Mouse (Mus musculus): Measurements from ENCODE around the gene Zcchc18. TPM values are rescaled to one million over a fixed set of nuclear protein-coding genes. Genes with fewer than 3 reads are reported as not detected.

Zcchc18 gene
- polyA plus RNA-seq, 1 experiment from 2014 or later = 553 TPM

- peak overlapping the region; percentile 93 for H3K27ac ChIP-seq (ENCODE audit: low read length)
- WGBS = 16% methylated on average over 19 of the region's 19 CpGs
- no peaks in the 10 kb centered on the region for H3K36me3 ChIP-seq (ENCODE audit: control insufficient read depth, insufficient read depth, low read length)
- H3K9me3 ChIP-seq (replicated peaks; ENCODE audit: control insufficient read depth, low read length, poor library complexity, severe bottlenecking) = no peaks in the 10 kb centered on the region
- peak overlapping the region; percentile 47 for H3K4me2 ChIP-seq (ENCODE audit: low read length)
- peak overlapping the region; percentile 53 for H3K4me3 ChIP-seq (ENCODE audit: low read depth, low read length)
- H3K4me1 ChIP-seq (ENCODE audit: control insufficient read depth, insufficient read depth, low read length) = peaks cover 18% of the 10 kb centered on the region
- peak; percentile 73 for ATAC-seq
- H3K27me3 ChIP-seq (ENCODE audit: control insufficient read depth, insufficient read depth, low read depth, low read length) = no peaks in the 10 kb centered on the region
- peak overlapping the region; percentile 54 for H3K9ac ChIP-seq (ENCODE audit: low read depth, low read length)
These were observed 577 bp upstream of the Zcchc18 start for GRCm38 (mm10) chrX:136992191-136992965.

GRCm38 (mm10) chrX:136993641-136994040 is 686 bp downstream of the Zcchc18 start:
- WGBS = 25% methylated on average over 13 of the region's 14 CpGs
- Histone ChIP-seq H3K27me3 (ENCODE audit: control insufficient read depth, insufficient read depth, low read depth, low read length) (no peaks in the 10 kb centered on the region), H3K36me3 (ENCODE audit: control insufficient read depth, insufficient read depth, low read length) (no peaks in the 10 kb centered on the region), H3K4me2 (ENCODE audit: low read length) (peak overlapping the region; percentile 61), H3K4me1 (ENCODE audit: control insufficient read depth, insufficient read depth, low read length) (peaks cover 18% of the 10 kb centered on the region), H3K9me3 (replicated peaks; ENCODE audit: control insufficient read depth, low read length, poor library complexity, severe bottlenecking) (no peaks in the 10 kb centered on the region), H3K27ac (ENCODE audit: low read length) (peak overlapping the region; percentile 93), H3K4me3 (ENCODE audit: low read depth, low read length) (peak overlapping the region; percentile 53), H3K9ac (ENCODE audit: low read depth, low read length) (peak overlapping the region; percentile 70)
- peak; percentile 26; the same call in 1 of the 2 replicates for ATAC-seq

GRCm38 (mm10) chrX:136996256-136996655 is 3.3 kb downstream of the Zcchc18 start:
- WGBS = 78% methylated on average over 2 of the region's 2 CpGs
- no peak for ATAC-seq

GRCm38 (mm10) chrX:137015099-137015709 is 22.2 kb downstream of the Zcchc18 start:
- no peaks in the 10 kb centered on the region for H3K27me3 ChIP-seq (ENCODE audit: control insufficient read depth, insufficient read depth, low read depth, low read length)
- H3K36me3 ChIP-seq (ENCODE audit: control insufficient read depth, insufficient read depth, low read length) = no peaks in the 10 kb centered on the region
- H3K4me3 ChIP-seq (ENCODE audit: low read depth, low read length) = no peak overlapping the region
- H3K9ac ChIP-seq (ENCODE audit: low read depth, low read length) = no peak overlapping the region
- no peak overlapping the region for H3K4me2 ChIP-seq (ENCODE audit: low read length)
- H3K9me3 ChIP-seq (replicated peaks; ENCODE audit: control insufficient read depth, low read length, poor library complexity, severe bottlenecking) = no peaks in the 10 kb centered on the region
- ATAC-seq = 0 out of 2 replicates have a peak, but pooled peaks have one; percentile 62
- 46% methylated on average over 6 of the region's 6 CpGs for WGBS
- H3K4me1 ChIP-seq (ENCODE audit: control insufficient read depth, insufficient read depth, low read length) = no peaks in the 10 kb centered on the region
- no peak overlapping the region for H3K27ac ChIP-seq (ENCODE audit: low read length)

More at GRCm38 (mm10) chrX:136996256-136996655, 3.3 kb downstream of the Zcchc18 start:
- H3K36me3 ChIP-seq (ENCODE audit: control insufficient read depth, insufficient read depth, low read length) = no peaks in the 10 kb centered on the region
- no peak overlapping the region for H3K4me2 ChIP-seq (ENCODE audit: low read length)
- no peak overlapping the region for H3K4me3 ChIP-seq (ENCODE audit: low read depth, low read length)
- H3K27ac ChIP-seq (ENCODE audit: low read length) = no peak overlapping the region
- H3K9ac ChIP-seq (ENCODE audit: low read depth, low read length) = no peak overlapping the region
- H3K27me3 ChIP-seq (ENCODE audit: control insufficient read depth, insufficient read depth, low read depth, low read length) = no peaks in the 10 kb centered on the region
- H3K4me1 ChIP-seq (ENCODE audit: control insufficient read depth, insufficient read depth, low read length) = peaks cover 14% of the 10 kb centered on the region
- H3K9me3 ChIP-seq (replicated peaks; ENCODE audit: control insufficient read depth, low read length, poor library complexity, severe bottlenecking) = no peaks in the 10 kb centered on the region

GRCm38 (mm10) chrX:137017668-137018067 is 24.7 kb downstream of the Zcchc18 start:
- Histone ChIP-seq H3K27ac (ENCODE audit: low read length) (no peak overlapping the region), H3K9me3 (replicated peaks; ENCODE audit: control insufficient read depth, low read length, poor library complexity, severe bottlenecking) (no peaks in the 10 kb centered on the region), H3K27me3 (ENCODE audit: control insufficient read depth, insufficient read depth, low read depth, low read length) (no peaks in the 10 kb centered on the region), H3K4me3 (ENCODE audit: low read depth, low read length) (no peak overlapping the region), H3K9ac (ENCODE audit: low read depth, low read length) (no peak overlapping the region), H3K4me2 (ENCODE audit: low read length) (no peak overlapping the region), H3K4me1 (ENCODE audit: control insufficient read depth, insufficient read depth, low read length) (no peaks in the 10 kb centered on the region), H3K36me3 (ENCODE audit: control insufficient read depth, insufficient read depth, low read length) (no peaks in the 10 kb centered on the region)
- 80% methylated on average over 1 of the region's 1 CpGs for WGBS
- ATAC-seq = no peak

GRCm38 (mm10) chrX:137019310-137019709 is 26.4 kb downstream of the Zcchc18 start:
- Histone ChIP-seq H3K9ac (ENCODE audit: low read depth, low read length) (no peak overlapping the region), H3K27me3 (ENCODE audit: control insufficient read depth, insufficient read depth, low read depth, low read length) (no peaks in the 10 kb centered on the region), H3K4me2 (ENCODE audit: low read length) (no peak overlapping the region), H3K36me3 (ENCODE audit: control insufficient read depth, insufficient read depth, low read length) (no peaks in the 10 kb centered on the region), H3K9me3 (replicated peaks; ENCODE audit: control insufficient read depth, low read length, poor library complexity, severe bottlenecking) (no peaks in the 10 kb centered on the region), H3K4me1 (ENCODE audit: control insufficient read depth, insufficient read depth, low read length) (no peaks in the 10 kb centered on the region), H3K4me3 (ENCODE audit: low read depth, low read length) (no peak overlapping the region), H3K27ac (ENCODE audit: low read length) (no peak overlapping the region)
- ATAC-seq = peak; percentile 77
- WGBS = 13% methylated on average over 1 of the region's 1 CpGs

GRCm38 (mm10) chrX:137030916-137031315 is 38.0 kb downstream of the Zcchc18 start:
- no peaks in the 10 kb centered on the region for H3K9me3 ChIP-seq (replicated peaks; ENCODE audit: control insufficient read depth, low read length, poor library complexity, severe bottlenecking)
- no peaks in the 10 kb centered on the region for H3K36me3 ChIP-seq (ENCODE audit: control insufficient read depth, insufficient read depth, low read length)
- no peaks in the 10 kb centered on the region for H3K4me1 ChIP-seq (ENCODE audit: control insufficient read depth, insufficient read depth, low read length)
- H3K4me3 ChIP-seq (ENCODE audit: low read depth, low read length) = no peak overlapping the region
- H3K9ac ChIP-seq (ENCODE audit: low read depth, low read length) = no peak overlapping the region
- no peaks in the 10 kb centered on the region for H3K27me3 ChIP-seq (ENCODE audit: control insufficient read depth, insufficient read depth, low read depth, low read length)
- H3K27ac ChIP-seq (ENCODE audit: low read length) = no peak overlapping the region
- 97% methylated on average over 8 of the region's 8 CpGs for WGBS
- H3K4me2 ChIP-seq (ENCODE audit: low read length) = no peak overlapping the region
- no peak for ATAC-seq

- Histone ChIP-seq H3K27me3 (ENCODE audit: control insufficient read depth, insufficient read depth, low read depth, low read length) (no peaks in the 10 kb centered on the region), H3K9me3 (replicated peaks; ENCODE audit: control insufficient read depth, low read length, poor library complexity, severe bottlenecking) (no peaks in the 10 kb centered on the region), H3K9ac (ENCODE audit: low read depth, low read length) (no peak overlapping the region), H3K36me3 (ENCODE audit: control insufficient read depth, insufficient read depth, low read length) (no peaks in the 10 kb centered on the region), H3K4me3 (ENCODE audit: low read depth, low read length) (no peak overlapping the region), H3K4me1 (ENCODE audit: control insufficient read depth, insufficient read depth, low read length) (peaks cover under 1% of the 10 kb centered on the region; the same call in 1 of the 2 replicates), H3K27ac (ENCODE audit: low read length) (no peak overlapping the region), H3K4me2 (ENCODE audit: low read length) (no peak overlapping the region)
- no peak for ATAC-seq
- 88% methylated on average over 5 of the region's 5 CpGs for WGBS
These were observed 38.8 kb downstream of the Zcchc18 start for GRCm38 (mm10) chrX:137031726-137032125.

GRCm38 (mm10) chrX:137034322-137034721 is 41.4 kb downstream of the Zcchc18 start:
- WGBS = 73% methylated on average over 4 of the region's 4 CpGs
- Histone ChIP-seq H3K36me3 (ENCODE audit: control insufficient read depth, insufficient read depth, low read length) (no peaks in the 10 kb centered on the region), H3K27ac (ENCODE audit: low read length) (no peak overlapping the region), H3K4me2 (ENCODE audit: low read length) (no peak overlapping the region), H3K4me1 (ENCODE audit: control insufficient read depth, insufficient read depth, low read length) (peaks cover 5% of the 10 kb centered on the region; the same call in 1 of the 2 replicates), H3K27me3 (ENCODE audit: control insufficient read depth, insufficient read depth, low read depth, low read length) (no peaks in the 10 kb centered on the region), H3K9ac (ENCODE audit: low read depth, low read length) (no peak overlapping the region), H3K4me3 (ENCODE audit: low read depth, low read length) (no peak overlapping the region), H3K9me3 (replicated peaks; ENCODE audit: control insufficient read depth, low read length, poor library complexity, severe bottlenecking) (no peaks in the 10 kb centered on the region)
- ATAC-seq = no peak

All from midbrain, embryonic 16.5 days (tissue).